Mouse (Mus musculus) adrenal gland, postnatal 10 days (tissue): ENCODE measurements at regions not wholly inside any gene's neighbourhood (a gene's known extent, or its start where the extent isn't known, plus 50 kb on each side); places are given as distances from the start of the nearest gene placed in this dataset.

Source experiments
- DNase-seq: peaks from one replicate; pipeline ENCODE4 v3.0.0; 2021; ENCODE audit warnings: mixed read lengths

DNA sequence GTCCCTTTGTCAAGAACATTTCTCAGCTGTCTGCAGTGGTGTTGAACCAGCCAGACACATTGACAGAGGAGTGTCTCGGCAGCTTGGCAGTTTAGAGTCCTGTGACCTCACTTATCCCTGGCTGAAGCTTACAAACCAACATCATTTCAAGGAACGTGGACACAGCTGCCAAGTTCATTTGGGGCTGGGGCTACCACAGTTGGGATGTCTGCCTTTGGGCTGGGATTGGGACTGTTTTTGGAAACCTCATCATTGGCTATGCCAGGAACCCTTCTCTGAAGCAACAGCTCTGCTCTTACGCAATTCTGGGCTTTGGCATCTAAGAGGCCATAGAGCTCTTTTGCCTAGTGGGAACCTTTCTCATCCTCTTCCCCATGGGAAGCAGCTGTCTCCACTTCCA lies 200.4 kb downstream of the Gm15262 start:
- peak; percentile 51 for DNase-seq

DNA sequence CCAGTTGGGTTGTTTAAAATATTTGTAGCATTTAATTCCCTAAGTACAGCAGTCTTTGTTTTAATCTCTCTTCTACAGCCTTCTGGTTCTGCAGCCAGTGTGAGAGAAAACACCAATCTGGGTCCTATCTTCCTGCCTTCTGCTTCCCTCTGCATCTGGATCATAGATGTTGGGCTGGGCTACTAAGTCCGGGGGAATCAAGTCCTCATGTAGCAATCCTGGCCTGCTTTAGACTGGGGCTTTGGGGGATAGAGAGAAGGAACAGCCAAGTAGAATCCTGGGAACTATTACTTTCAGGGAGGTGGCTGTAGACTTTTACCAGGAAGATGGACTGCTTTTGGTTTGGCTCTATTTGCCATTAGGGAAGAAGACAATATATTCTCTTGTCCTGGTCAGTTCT lies 205.5 kb upstream of the Rai2 start:
- DNase-seq = no peak

DNA sequence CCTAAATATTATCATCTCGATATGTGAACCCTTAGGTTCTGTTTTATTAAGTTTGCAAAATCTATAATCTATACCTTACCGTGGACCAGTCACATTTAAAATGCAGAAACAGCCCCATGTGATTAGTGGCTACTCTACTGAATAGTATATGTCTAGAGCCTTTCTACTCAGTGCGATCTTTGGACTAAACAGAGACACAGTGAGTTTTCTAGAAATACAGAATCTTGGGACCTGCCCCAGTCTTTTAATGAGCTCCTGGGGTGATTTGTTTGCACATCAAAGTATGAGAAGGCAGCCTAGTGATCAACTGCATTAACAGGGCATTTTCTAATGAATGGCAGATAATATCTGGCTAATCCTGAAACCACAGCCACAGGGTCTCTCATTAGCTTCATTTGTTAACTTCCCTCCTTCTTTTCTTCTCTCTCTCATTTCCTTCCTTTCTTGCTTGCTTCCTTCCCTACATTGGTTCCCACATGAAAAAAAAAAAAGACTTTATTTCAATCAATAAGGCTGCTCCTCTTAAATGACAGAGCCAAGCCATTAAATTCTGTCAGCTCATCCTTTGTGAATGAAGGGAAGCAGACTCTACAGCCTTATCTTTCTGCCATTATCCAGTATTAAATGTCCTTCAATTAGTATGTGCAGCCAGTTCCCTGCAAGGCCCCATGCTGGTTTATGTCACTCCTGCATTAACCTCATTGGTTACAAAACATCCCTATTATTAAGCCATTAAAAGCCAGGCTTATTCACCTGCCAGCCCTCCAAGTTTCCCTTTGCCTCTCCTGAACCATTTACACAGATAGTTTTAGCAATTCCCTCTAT lies 193.2 kb upstream of the Rai2 start:
- no peak for DNase-seq

DNA sequence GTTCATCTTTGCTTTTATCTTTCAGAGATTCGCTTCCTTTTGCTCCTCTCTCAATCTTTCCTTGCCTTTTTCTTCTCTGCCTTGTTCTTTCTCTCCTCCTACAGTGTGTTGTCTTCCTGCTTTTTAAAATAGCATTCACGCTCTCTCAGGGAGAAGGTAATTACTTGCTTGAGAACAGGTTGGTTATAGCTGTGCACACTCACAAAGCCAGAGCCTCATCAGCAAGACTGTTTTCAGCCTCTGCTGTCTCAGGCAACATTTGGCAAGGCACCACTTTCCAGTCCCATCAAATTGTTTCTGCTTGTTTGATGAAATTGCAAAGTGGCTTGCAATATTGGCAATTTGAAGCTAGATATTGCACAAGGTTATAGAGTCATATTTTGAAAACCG lies 192.6 kb upstream of the Rai2 start:
- DNase-seq = no peak

DNA sequence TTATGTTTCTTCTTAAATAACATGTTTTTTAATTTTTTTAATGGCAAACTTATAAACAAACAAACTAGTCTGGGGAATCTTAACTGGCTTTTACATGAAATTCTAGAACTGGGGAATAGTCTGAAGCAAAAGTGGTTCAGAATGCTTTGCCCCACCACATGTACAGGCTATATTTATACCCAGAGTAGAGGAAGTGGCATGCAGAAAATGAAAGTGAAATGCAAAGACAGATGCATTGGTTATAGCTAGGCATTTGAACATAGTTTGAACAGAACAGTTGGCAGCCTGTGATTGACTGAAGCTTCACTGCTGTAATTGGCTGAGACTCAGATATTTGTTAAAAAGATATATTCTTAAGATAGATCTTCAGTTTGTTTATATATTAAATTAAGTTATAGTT lies 179.6 kb upstream of the Rai2 start:
- DNase-seq = no peak

DNA sequence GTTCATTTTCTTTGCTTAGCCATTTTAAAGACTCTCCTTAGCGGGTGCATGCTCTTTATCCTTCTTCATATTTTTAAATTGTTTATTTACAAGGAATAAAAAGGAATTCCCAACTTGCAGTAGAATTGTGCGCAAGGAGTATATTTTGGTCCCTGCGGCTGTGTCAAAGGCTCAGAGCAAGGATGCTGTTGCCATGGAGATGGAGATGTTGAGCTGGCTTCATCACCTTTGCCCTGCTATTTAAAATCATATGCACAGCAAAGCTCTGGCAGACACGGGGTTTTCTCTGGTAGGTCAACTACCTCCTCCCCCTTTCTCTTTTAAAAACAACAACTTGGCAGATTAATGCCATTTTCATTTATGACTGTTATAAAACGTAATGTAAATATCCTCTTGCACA lies 160.0 kb upstream of the Rai2 start:
- no peak for DNase-seq

DNA sequence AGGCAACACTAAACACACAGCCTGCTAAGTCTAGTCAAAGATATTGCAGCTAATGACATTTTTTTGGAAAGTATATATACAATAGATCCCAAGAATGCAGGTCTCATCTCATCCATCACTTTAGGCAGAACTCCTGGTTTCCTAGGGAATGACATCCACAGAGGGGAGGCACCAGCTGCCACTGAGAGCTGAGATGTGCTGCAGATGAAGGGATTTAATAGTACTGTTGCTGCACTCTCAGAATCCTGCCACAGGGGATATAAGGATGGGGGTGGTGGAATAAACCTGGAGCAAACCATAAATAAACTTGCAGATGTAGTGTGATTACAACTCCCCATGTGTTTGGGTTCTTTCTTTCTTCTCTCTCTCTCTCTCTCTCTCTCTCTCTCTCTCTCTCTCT lies 158.4 kb upstream of the Rai2 start:
- no peak for DNase-seq

DNA sequence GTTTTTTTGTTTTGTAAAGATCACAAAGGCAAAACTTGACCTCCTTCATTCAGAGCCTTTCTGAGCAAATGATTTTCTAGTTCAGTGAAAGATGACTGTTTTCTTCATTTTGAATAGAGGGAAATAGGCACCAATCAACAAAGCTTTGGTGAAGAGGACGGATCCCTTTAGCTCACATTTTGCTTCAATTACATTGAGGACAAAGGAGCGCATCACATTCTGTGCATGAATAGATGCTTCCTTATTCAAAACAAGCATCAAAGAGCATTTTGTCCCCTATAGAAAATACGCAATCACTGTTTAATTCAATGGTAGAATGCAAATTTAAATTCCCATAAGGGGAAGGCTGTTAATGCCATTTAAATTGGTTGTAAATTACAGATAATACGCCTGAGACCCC lies 150.4 kb upstream of the Rai2 start:
- no peak for DNase-seq

DNA sequence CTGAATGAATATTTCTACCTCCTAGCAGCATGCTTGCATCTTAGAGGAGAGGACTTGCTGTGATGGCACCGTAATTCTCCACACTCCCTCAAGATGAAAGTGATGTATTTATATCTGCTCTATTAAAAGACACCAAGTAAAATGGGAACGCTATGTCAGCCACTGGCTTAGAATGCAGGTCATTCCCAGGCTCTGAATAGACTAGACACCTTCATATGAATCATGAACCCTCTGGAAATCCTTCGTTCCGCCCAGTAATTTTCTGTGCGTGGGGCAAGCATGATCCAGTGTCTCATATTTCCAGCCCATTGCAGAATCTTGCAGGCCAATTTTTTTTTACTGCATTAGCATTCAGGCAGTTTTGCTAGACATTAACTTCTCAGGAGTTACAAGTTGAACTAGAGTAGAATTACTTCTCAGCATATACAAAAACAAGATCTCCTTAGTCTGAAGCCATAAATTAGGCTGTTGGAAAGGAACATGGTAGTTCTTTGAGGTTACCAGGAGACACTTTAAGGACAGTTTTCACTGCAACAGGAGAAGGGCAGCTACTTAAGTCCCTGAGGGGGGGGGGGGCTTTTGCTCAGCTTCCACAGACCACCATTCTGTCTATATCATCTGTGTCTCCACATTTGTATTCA lies 134.7 kb upstream of the Rai2 start:
- no peak for DNase-seq

DNA sequence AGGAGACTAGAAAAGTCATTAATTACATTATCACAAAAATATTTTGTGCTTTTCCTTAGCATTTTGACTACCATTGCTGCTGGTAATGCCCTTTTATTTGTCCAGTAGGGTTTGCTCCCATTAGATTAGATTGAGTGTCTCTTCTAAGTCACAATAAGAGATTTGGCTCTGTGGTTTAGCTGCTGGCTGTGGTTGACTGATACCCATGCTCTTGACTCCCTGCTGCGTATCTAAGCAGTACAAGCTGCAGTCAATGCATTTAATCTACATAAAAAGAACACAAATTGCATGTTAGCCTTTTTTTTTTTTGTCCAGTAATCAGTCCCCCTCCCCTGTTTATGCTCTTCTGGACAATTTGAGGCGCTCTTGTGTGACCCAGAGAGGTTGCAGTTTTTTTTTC lies 133.0 kb upstream of the Rai2 start:
- no peak for DNase-seq

DNA sequence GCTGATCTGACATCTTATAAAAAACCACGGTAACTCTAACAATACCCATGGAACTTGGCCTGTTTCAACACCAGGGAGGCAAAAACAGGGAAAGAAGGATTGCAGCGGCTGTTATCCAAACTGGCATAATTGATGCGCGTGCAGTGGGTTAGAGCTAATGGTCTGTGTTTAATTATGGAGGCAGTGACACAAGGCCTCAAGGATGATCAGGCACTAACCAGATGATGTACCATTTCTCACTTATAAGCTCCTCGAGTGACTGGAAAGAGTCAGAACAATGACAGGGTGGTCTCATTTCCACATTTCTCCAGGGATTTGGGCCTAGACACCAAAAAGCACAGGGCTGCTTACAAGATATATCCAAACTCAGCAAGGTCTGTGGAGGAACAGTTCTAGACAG lies 83.0 kb upstream of the Rai2 start:
- no peak for DNase-seq

DNA sequence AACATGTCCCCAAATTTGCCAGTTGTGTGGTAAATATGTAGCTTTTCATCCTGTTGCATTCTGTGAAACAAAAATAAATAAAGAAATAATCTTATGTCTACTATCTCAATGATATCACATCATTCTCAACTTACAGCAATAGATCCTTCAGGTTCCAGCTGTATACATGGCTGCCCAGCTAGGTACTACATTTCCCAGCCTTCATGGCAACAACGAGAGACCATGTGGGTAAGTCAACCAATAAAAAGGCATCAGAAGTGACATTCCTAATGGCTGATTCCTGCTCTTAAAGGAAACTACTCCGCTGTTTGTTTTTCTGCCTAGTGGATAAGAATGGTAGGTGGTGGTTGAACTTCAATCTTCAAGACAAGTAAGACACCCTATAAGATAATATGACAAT lies 82.5 kb upstream of the Rai2 start:
- DNase-seq = no peak

DNA sequence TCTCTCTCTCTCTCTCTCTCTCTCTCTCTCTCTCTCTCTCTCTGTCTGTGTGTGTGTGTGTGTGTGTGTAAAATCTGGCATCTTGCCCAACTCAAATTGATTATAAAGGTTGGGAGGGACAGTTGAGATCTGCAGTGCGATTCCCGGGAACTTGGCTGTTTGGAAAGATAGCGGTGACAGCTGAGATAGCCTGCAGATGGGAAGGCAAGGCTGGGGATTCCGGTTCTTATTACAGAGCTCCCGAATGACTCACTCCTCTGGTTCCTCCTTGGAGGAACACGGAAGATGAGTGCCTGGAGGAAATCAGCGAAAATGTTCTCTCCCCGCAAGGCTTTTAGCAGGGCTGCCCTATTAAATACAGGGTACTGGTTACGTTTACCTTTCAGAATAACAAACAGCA lies 81.2 kb upstream of the Rai2 start:
- no peak for DNase-seq

DNA sequence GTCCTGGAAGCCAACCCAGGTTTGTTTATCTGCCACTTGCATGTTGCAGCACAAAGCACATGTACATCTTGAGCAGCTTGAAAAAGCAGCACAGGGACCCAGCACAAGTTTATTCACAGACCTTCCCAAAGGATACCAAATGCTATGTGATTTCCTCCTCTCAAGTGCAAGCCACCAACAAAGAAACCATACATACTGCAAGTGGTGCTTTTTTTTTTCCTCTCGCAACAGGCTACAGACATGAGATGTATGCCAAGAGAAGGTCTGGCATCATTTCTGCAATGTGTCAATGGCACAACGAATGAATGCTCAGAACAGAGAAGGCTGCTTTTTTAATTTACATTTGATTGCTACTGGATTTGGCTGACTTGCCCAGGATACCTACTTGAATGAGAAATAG lies 63.8 kb upstream of the Rai2 start:
- no peak for DNase-seq

DNA sequence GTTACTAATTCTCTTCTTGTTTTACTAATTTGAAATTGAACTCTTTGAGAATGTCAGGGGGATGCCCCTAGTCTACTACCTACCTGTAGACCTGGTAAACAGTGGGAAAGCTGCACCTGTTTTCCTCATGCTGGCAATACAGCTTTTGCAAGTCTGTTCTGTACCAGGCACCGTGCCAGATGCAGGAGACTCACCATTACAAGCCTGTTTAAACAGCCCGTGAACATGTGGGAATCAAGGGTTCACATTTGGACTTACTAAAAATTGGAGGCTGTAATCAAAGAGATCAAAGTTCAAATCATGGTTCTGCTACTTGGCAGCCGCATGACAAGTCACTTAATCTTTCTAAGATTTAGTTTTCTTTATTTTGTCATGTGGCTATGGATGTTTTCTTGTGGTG lies 56.8 kb upstream of the Rai2 start:
- DNase-seq = peak; percentile 3

DNA sequence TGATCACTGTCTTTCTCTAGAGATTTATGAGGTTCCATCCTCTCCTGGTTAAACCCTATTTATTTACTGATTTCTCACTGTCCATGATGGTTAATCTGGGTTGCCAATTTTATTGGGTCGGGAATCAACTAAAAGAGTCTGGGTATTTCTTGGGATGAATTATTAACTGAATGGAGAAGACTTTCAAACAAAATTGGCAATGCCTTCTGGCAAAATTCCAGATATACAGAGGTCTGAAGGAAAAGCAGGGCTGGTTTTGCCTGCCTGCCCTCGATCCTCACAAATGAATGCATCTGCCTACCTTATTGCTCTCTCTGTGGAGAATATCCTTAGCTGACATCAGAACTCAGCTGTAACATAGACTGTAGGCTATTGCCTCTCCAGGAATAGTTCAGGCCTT lies 54.9 kb upstream of the Rai2 start:
- no peak for DNase-seq
